Mouse (Mus musculus): ENCODE measurements at regions not wholly inside any gene's neighbourhood (a gene's known extent, or its start where the extent isn't known, plus 50 kb on each side); places are given as distances from the start of the nearest gene placed in this dataset.

- no peak for TF ChIP-seq EP300 (IDR thresholded peaks at IDR 0.05; ENCODE audit: low read length)
- no peak for TF ChIP-seq POLR2A (IDR thresholded peaks at IDR 0.05; ENCODE audit: low read depth, low read length)
- no peak for TF ChIP-seq ZNF384 (IDR thresholded peaks at IDR 0.05; ENCODE audit: low read depth, low read length)
- TF ChIP-seq CTCF (conservative IDR thresholded peaks at IDR 0.05 in 1 of 2, IDR thresholded peaks at IDR 0.05 in 1 of 2; ENCODE audit: low read depth in 2 of 2, low read length in 2 of 2) = no peak
- TF ChIP-seq SMC3 (IDR thresholded peaks at IDR 0.05; ENCODE audit: low read depth, low read length) = no peak
- no peak for TF ChIP-seq USF1 (IDR thresholded peaks at IDR 0.05; ENCODE audit: low read depth, low read length)
- TF ChIP-seq NRF1 (IDR thresholded peaks at IDR 0.05; ENCODE audit: low read depth, low read length) = no peak
- TF ChIP-seq UBTF (IDR thresholded peaks at IDR 0.05; ENCODE audit: low read depth, low read length) = no peak
- no peak for TF ChIP-seq POLR2AphosphoS2 (IDR thresholded peaks at IDR 0.05; ENCODE audit: low read depth, low read length)
- TF ChIP-seq ZMIZ1 (IDR thresholded peaks at IDR 0.05; ENCODE audit: low read depth, low read length) = no peak
- no peak for TF ChIP-seq IRF4 (IDR thresholded peaks at IDR 0.05; ENCODE audit: low read depth, low read length)
Measured at GRCm38 (mm10) chr11:44288825-44289224, 111.0 kb upstream of the Il12b start.

Data from CH12.LX (cell line).